Mouse (Mus musculus): ENCODE measurements around the gene Plac1.

GRCm38 (mm10) chrX:53161583-53161982 lies 78.3 kb downstream of the Plac1 start:
- no peak for TF ChIP-seq CTCF (IDR thresholded peaks at IDR 0.05; ENCODE audit: insufficient read depth, low read depth, low read length)
- no peak for TF ChIP-seq POLR2A (IDR thresholded peaks at IDR 0.05; ENCODE audit: insufficient read depth, low read depth, low read length)
